Mouse (Mus musculus): Measurements from ENCODE around the gene Paf1. TPM values are rescaled to one million over a fixed set of nuclear protein-coding genes. Genes with fewer than 3 reads are reported as not detected.
A peak's percentile ranks its signal among the peaks of the same experiment; 100 is the strongest.

Paf1 gene
- 63.9 and 89.2 TPM in 2 replicates for total RNA-seq (2015)
- total RNA-seq (2017) = 146 and 184 TPM in 2 replicates

DNA sequence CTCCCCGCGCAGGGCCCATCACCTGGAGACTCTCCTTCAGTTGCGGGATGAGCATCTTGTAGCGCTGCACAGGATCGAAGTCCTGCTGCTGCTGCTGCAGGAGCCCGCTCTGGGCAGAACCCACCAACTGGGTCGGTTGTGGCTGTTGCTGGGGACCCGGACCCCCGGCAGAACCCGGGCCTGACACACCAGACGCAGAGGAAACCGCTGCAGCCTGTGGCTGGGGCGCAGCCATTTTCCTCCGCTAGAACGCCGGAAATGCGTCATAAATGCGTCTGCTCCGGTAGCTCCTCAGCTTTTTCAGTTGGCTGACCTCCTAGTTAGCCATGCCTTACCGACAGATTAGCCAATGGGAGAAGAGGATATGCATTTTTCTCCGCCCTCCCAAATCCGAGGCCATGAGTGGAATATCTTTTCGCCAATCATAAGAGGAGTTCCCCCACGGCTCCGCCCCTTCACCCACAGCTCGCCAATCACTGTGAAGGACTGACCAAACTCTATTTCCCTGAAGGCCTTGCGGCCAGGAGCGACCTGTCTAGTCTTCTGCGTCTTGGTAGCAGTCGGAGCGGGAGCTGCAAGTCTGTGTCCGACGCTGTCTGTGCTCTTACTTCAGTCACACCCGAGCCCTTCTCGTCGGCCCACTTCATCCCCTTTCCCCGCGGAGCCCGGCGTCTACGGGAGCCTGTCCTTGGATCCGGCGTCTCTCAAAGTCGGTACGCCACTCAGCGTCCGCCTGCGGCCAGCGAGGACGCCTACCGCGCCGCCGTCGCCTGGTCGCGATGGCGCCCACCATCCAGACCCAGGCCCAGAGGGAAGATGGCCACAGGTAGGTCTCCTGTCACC is at the start of gene Paf1, which contains the start of gene Med29:
Paf1 (plus strand) TSS at position 523 of the 843 bp plus-strand sequence.
Med29 (minus strand) TSS at position 280 of the 843 bp plus-strand sequence.
- ATAC-seq (replicated peaks; ENCODE audit: poor library complexity) = peak; percentile 98

DNA sequence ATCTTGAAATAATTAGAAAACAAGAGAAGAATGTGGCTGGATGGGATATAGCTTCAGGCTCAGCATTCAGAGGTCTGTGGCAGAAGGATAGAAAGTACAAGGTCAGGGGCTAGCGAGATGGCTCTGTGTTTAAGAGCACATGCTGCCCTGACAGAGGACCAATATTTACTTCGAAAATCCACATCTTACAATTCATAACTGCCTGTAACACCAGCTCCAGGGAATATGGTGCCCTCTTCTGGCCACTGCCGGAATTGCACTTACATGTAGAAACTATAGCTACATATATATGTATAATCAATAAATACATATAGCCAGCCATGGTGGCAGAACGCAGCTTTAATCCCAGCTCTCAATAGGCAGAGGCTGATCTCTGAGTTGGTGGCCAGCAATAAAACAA is 48.1 kb upstream of the Paf1 start:
- peak; percentile 85 for ATAC-seq (replicated peaks; ENCODE audit: poor library complexity)

DNA sequence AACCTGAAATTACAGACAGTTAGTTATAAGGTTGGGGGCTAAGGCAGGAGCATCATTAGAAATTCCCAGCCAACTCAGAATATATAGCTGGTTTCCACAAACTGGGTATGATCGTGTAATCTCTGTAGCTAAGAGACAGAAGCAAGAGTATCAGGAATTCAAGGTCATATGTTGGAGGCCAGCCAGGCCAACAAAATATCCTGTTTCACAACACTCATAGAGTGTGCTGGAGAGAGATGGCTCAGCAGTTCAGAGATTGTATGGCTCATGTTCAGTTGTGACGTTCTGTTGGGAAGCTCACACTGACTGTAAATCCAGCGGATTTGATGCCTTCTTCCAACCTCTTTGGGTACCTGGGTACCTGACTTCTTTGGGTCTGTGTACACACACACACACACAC is 45.0 kb upstream of the Paf1 start:
- ATAC-seq (replicated peaks; ENCODE audit: poor library complexity) = peak; percentile 32

DNA sequence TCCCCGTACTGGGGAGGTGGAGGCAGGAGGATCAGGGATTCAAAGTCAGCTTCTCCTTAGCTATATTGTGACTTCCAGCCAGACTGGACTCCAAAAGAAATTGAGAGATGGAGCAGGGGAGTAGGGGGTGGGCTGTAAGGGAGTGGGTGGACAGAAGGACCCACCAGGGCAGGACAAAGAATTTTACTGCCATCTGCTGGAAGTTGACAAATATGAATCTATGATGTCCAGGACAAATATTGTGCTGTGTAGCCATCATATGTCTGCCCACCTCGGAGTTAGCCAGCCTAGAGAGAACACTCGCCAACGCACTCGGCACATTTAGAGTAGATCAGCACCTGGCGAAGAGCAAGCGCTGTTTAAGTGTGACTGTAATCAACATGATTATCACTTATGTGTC is 44.1 kb upstream of the Paf1 start:
- ATAC-seq (replicated peaks; ENCODE audit: poor library complexity) = no peak

DNA sequence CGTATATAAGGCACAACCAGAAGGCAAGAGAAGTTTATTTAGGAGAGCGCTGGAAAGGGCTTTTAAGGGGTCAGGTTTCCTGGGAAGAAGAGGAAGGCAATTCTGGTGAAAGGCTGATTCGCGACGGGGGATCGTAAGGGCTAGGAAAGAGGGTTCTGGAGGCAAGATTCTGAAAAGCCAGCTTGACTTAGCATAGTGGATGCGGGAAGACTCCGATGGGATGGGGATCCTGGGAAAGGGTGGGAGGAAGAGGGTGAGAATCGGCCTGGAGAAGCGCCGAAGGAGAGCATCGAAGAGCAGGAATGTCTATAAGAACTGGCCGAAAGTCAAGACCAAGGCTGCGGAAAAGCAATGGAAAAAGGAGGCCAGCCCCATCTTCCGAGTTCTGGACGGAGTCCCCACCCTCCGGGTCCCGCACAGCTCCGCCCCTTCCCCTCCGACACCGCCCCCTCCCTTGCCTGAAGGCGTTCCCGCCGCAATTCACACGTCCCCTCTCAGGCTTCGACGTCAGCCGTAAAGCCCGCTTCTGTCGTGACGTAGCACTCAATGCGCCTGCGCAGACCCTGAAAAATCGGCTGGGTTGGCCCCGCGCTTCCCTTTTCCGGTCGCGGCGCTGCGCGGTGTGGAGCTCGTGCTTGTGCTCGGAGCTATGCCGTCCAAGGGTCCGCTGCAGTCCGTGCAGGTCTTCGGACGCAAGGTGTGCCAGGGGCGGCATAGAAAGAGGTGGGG is 42.4 kb upstream of the Paf1 start, which contains the start of gene Rps16:
Rps16 (plus strand) TSS at position 498 of the 729 bp plus-strand sequence.
- peak; percentile 92 for ATAC-seq (replicated peaks; ENCODE audit: poor library complexity)

DNA sequence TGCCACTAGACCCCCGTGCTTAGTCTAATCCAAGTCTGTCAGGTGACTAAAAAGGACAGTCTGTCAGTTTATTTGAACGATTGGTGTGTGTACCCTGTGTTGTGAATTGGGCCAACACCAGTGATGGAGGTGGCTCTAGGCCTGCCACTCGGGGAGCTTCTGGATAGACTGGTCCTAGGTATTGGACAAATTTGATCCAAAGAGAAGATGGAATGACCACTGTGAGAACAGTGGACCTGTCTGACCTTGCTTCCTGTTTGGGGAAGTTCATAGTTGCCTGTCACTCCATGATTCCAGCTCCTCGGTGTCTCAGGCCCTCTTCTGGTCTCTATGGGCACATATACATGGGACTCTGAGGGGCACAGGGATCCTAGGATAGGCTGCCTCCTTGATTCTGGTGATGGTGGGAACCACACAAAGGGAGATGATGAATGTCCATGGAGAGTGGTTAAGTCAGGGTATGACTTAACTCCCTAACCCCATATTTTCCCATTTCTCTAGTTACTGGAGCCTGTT is 41.0 kb upstream of the Paf1 start:
- peak; percentile 21 for ATAC-seq (replicated peaks; ENCODE audit: poor library complexity)

DNA sequence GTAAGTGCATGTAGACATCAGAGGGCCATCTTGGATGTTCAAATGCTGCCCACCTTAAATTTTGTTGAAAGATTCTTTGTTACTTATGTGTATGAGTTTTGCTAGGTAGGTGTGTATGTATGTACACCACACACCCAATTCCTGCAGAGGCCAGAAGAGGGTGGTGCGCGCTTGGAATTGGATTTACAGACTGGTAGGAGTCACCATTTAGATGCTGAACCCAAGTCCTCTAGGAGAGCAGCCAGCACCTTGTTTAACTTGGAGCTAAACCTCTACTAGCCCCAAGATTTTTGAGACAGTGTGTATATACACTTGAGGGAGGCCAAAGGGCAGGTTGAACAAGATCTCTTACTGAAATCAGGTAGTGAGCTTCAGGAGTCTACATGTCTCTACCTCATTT is 39.5 kb upstream of the Paf1 start:
- ATAC-seq (replicated peaks; ENCODE audit: poor library complexity) = no peak

DNA sequence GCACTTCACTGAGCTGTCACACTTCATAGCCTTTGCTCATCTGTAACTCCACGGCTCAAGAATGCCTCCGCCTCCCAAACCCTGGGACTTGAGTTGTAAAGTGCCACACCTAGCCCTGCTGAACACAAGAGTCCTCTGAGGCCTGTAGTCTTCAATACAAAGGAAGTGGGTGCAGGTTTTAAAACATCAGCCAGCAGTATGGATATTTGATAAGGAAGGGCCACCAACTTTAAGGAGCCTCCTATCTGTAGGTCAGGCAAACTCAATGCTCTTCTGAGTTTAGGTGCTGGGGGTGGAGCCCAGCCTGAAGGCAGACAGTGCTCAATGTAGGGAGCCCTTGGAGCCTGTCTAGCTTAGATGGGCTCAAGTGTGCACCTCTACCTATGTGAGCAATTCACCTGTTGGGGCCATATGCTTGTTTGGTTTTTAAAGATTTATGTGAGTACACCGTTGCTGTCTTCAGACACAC is 38.6 kb upstream of the Paf1 start:
- ATAC-seq (replicated peaks; ENCODE audit: poor library complexity) = no peak

DNA sequence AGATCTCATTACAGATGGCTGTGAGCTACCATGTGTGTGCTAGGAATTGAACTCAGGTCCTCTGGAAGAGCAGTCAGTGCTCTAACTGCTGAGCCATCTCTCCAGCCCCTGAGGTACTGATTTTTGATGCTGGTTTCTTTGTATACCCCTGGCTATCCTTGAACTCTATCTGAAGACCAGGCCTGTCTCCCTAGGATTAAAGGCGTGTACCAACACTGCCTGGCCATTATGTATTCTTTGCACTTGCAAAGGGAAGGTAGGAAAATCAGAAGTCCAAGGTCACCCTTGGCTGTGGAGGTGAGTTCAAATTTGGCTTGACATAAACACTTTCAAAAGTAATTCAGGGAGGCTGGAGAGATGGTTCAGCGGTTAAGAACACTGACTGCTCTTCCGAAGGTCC is 38.2 kb upstream of the Paf1 start:
- ATAC-seq (replicated peaks; ENCODE audit: poor library complexity) = no peak

DNA sequence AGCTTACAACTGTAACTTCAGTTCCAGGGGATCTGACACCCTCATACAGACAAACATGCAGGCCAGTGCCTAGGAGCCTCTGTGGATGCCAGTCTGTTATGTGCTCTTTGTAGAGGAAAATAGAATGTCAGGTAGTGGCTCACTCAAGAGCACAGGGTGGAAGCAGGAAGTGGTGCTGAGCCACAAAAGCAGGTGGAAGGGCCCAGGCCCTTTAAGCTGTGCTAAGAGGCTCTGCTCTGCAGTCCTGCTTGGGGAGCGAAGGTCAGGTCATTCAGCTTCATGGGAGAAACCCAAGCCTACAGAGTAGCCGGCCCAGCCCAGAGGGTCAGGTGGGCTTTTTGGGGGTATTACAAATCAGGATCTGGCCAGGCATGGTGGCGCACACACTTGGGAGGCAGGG is 37.5 kb upstream of the Paf1 start:
- ATAC-seq (replicated peaks; ENCODE audit: poor library complexity) = no peak

DNA sequence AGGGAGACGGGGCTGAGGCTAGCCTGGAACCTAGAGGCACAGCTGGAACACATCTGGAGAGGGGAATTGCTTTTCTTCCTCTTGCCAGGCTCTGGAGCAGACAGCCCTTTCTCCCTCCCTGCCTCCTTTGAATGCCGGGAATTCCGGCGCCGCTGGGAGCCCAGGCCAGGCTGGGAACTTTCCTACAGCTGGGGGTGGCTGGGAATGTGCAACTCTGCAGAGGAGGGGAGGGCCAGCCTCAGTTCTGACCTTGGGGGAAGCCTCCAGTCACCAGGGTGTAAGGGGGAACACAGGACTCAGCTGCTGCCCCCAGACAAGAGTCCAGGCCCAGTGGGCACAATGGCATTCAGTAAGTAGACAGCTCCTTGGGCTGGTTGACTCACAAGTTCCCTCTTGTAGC is 35.8 kb upstream of the Paf1 start:
- no peak for ATAC-seq (replicated peaks; ENCODE audit: poor library complexity)

DNA sequence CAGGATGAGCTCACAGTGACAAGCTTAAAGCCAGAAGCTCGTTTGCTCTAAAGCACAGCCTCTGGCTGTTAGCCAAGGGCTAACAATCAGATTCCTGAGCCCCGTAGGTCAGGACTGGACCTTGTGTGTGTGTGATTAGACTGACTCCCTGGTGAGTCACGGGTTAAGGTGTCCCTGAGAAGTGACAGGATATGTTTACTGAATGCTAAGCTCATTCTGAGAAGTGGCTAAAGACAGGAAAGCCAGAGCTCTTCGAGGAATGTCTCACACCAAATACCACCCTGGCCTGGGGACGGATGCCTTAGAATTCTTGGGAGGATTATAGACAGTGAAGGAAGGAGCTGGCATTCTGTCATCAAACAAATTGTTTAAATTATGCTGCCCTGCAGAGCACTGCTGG is 34.8 kb upstream of the Paf1 start:
- no peak for ATAC-seq (replicated peaks; ENCODE audit: poor library complexity)

DNA sequence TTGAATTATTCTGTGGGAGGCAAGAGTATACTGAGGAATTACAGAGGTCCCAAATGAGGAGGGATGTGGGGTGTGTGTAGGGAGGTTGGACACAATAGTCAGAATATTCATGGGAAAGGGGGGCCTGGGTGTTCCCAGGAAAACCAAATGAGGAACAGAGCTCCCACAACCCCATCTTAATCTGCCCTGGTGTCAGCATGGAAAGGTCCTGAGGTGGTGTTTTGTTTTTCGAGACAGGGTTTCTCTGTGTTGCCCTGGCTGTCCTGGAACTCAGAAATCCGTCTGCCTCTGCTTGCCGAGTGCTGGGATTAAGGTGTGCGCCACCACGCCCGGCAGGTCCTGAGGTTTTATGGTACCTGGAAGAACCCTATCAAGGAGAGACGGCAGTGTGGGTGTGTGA is 34.3 kb upstream of the Paf1 start:
- ATAC-seq (replicated peaks; ENCODE audit: poor library complexity) = no peak

DNA sequence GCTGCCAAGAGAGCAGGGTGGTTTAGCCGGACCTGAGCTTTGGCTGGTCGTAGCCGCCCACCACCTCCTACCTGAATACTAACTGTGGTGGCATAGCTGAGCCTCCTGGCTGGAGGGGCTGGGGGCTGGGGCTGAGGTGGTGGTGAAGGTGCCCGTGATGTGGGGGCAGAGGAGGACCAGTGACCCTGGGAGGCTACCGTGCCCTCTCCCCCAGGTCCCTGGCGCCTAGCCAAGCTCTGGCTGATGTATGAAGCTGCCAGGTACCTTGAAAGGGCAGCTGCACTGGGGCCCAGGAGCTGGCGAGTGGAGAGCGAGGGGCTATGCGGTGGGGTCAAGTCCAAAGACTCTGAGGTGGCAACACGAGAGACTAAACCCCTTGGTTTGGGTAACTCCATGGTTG is 32.9 kb upstream of the Paf1 start:
- no peak for ATAC-seq (replicated peaks; ENCODE audit: poor library complexity)

DNA sequence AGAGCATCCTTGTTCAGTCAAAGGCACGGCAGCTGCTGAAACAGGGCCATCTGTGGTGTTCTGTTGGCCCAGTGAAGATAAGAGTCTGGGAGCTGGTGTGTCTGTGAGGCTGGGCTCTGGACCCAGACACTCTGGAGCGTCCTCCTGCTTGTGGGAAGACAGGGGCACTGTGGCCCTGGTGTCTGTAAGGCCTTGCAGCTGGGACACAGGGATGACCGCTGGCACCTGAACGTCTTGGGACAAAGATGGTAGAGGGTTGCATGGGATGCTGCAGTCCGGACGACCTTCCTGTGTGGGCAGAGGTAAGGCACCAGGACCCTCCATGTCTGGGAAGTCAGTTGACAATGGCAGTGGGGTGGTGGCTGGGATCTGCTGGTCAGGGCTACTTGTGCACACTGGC is 32.5 kb upstream of the Paf1 start:
- ATAC-seq (replicated peaks; ENCODE audit: poor library complexity) = no peak

DNA sequence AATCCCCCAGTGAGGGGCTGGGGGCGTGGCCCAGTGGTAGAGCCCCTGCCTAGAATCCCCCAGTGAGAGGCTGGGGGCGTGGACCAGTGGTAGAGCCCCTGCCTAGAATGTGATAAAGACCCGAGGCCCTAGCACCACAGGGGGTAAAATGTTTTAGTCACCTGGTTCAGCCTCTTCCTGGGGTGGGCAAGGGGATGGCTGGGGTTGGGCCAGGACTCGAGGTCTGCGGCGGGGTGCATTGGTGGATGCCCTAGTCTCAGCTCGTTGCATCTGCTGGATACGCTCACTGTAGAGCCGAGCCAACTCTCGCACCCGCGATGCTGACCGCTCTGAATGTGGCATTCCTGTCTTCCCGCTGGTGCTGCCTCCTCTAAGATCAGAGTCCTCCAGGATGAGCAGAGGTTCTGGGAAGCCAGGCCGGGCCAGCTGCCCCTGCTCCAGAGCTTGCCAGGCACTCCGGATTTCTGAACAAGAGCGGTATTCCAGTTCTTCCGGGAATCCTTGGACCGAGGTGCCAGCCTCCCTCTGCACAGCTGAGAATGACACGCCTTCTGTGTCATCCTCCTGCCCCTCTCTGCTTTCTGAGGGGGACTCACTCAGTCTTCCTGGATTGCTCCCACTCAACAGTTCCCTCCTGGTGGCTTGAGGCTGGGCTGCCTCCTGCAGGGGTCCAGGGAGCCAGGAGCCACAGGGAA is 31.0 kb upstream of the Paf1 start:
- no peak for ATAC-seq (replicated peaks; ENCODE audit: poor library complexity)

DNA sequence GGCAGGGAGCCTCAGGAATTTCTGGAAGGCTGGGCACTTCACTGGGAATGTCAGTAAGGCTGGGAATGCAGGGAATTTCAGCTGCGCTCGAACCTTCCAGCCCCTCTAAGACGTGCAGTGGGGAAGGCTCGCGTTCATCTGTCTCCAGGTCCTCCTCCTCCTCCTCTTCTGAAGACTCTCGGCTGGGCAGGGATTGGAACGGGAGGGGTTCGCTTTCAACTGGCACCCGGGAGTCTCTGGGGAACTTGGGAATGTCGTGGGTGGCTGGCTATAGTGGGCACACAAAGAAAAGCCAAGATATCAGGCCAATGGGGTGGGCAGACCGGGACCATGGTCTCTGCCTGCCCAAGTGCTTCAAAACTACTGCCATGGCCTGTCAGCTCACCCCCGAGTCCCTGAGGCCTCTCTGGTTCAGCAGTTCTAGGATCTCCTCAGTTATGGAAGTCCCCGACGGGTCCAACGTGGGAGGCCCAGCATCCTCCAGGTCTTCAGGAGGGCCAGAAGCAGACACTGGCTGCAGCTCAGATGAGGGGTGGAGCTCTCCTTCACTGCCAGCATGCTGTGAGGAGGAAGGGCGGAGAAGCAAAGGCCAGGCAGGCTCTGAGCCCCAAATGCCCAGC is 30.2 kb upstream of the Paf1 start:
- ATAC-seq (replicated peaks; ENCODE audit: poor library complexity) = no peak

DNA sequence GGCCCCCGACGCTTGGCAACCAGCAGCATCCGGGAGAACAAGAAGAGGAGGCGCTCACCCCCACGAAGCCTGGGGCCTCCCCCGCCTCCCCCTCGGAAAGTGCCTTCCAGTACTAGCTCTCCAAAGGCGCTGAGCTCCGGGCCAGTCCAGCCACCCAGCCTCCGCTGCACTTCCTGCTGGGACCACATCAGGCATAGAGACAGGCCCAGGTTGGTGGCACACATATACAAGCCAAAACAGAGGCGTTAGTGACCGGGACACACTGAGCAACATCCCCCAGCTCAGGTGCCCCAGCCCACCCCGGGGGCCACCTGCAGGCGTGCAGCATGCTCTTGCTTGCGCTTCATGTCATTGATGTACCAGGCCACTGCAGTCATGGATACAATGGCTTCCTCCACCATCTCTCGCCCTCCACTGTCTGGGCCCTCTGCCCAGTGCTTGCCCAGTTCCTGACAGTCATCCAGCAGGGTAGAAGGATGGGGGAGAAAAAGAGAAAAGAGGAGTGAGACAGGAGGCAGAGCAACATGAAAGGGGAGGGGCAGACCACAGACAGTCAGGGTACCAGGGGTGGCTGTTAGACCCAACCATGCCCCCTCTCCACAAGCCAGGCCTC is 25.0 kb upstream of the Paf1 start:
- no peak for ATAC-seq (replicated peaks; ENCODE audit: poor library complexity)

DNA sequence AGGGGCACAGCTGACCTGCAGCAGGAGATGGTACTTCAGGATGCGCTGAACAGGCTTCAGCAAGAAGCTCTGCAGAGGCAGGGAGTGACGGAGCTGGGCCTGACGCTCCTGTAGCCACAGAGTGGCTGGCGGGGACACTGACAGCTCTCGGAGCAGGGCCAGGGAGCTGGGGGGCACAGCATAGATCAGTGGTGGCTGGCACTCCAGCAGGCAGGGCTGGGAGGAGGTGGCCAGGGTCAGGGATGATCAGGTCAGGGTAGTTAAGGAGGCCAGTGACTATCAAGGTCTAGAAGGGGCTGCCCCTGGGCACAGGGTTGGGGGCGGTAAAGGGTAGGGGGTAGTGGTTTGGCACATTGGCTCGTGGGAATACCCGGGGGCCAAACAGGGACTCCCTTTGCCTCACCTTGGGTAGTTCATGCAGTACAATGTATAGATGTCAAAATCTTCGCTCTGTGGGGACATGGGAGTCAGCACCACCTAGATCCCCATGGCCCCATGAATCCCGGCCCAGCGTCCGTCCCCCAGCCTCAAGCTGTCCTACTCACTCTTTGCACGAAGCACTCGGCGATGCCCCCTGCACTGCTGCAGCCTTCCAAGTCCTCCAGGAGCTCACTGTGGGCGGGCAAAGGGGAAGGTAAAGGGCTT is 24.4 kb upstream of the Paf1 start:
- ATAC-seq (replicated peaks; ENCODE audit: poor library complexity) = no peak

DNA sequence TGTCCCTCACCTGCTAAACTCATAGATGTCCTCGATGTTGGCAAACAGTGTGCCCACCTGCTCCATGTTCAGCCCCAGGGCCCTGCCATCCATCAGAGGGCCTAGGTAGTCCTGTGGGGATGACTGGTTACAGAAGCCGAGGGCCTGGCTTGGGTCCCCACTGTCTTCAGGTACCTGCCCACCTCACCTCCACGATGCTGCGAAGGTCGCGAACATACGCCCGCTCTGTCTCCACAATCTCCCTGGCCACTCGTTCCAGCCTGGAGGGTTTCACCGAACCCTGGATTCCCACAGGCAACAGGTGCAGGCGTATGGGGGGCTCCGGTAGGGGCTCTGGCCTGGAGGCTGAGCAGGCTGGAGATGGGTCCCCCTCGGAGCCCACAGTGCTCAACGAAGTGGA is 22.7 kb upstream of the Paf1 start:
- no peak for ATAC-seq (replicated peaks; ENCODE audit: poor library complexity)

Measured in megakaryocyte progenitor cell, adult 5-6 weeks (primary cell).